Mouse (Mus musculus) adrenal gland, adult 2 months (tissue): ENCODE data around the gene Fbxo48. TPM values are rescaled to one million over a fixed set of nuclear protein-coding genes. Genes with fewer than 3 reads are reported as not detected.

ENCODE experiments used
- DNase-seq: peaks from one replicate; pipeline ENCODE4 v3.0.0; 2021
- polyA plus RNA-seq: library from polyadenylated mRNA; depleted of rRNA; stranded (reverse); fragments of >200 nt; gene quantifications from 2 replicates; pipeline ENCODE4 v1.2.3, GENCODE M21; 2012
- total RNA-seq, 2 experiments: library from RNA; stranded (reverse); gene quantifications; 2 replicates each; pipeline ENCODE4 v1.2.3; 2021

Fbxo48 gene
- total and polyA plus RNA-seq, 3 experiments = 0.11 to 0.52 (median 0.32) TPM

- DNase-seq = no peak
Measured at GRCm38 (mm10) chr11:16969650-16970049, 18.5 kb downstream of the Fbxo48 start.

GRCm38 (mm10) chr11:16972027-16972426 lies 20.9 kb downstream of the Fbxo48 start:
- DNase-seq = no peak

GRCm38 (mm10) chr11:16973086-16973485 lies 21.9 kb downstream of the Fbxo48 start:
- no peak for DNase-seq

- DNase-seq = no peak
Measured at GRCm38 (mm10) chr11:16976937-16977336, 25.8 kb downstream of the Fbxo48 start.

- no peak for DNase-seq
Measured at GRCm38 (mm10) chr11:16977611-16978010, 26.4 kb downstream of the Fbxo48 start.

- DNase-seq = no peak
Measured at GRCm38 (mm10) chr11:16978161-16978707, 27.1 kb downstream of the Fbxo48 start.

- DNase-seq = no peak
Measured at GRCm38 (mm10) chr11:16986550-16987187, 35.5 kb downstream of the Fbxo48 start.

GRCm38 (mm10) chr11:16987745-16988328 lies 36.7 kb downstream of the Fbxo48 start:
- DNase-seq = peak; percentile 25

- DNase-seq = no peak
Measured at GRCm38 (mm10) chr11:16989885-16990284, 38.7 kb downstream of the Fbxo48 start.

- no peak for DNase-seq
Measured at GRCm38 (mm10) chr11:16992880-16993279, 41.7 kb downstream of the Fbxo48 start.

- DNase-seq = no peak
Measured at GRCm38 (mm10) chr11:16996818-16997217, 45.6 kb downstream of the Fbxo48 start.

- no peak for DNase-seq
Measured at GRCm38 (mm10) chr11:16997465-16997864, 46.3 kb downstream of the Fbxo48 start.

- DNase-seq = no peak
Measured at GRCm38 (mm10) chr11:16999387-16999786, 48.2 kb downstream of the Fbxo48 start.

GRCm38 (mm10) chr11:16999933-17000332 lies 48.8 kb downstream of the Fbxo48 start:
- no peak for DNase-seq

- peak; percentile 59 for DNase-seq
Measured at GRCm38 (mm10) chr11:17000353-17001334, 49.5 kb downstream of the Fbxo48 start.

- DNase-seq = no peak
Measured at GRCm38 (mm10) chr11:17002739-17003373, 51.7 kb downstream of the Fbxo48 start.

GRCm38 (mm10) chr11:17003757-17004156 lies 52.6 kb downstream of the Fbxo48 start:
- DNase-seq = no peak
